ENCODE assay signal across 9 mouse cellular contexts in genomic region chr6:126739326-126740210, GRCm38 (mm10). TPM values are rescaled to one million over a fixed set of nuclear protein-coding genes. Genes with fewer than 3 reads are reported as not detected.
A peak's percentile ranks its signal among the peaks of the same experiment; 100 is the strongest.
DNase-seq lines count a peak whose midpoint lies in the region; ATAC-seq lines count a peak whose summit lies in the region.
"Had no signal": no experiment of that assay in that cellular context is flagged by ENCODE, and none has a peak within 500 bp of the region (broad histone marks: within the 10 kb centered on the region; RNA-seq: fewer than 3 reads in every experiment).

No protein-coding gene starts in this region.

- peak; percentile 49; the same call in 1 of the 2 replicates for ATAC-seq in intestine, embryonic 15.5 days
- ATAC-seq in liver, embryonic 12.5 days, result no peak

- peak; percentile 30 to 37 for DNase-seq in gastrocnemius, postnatal 4 days (ENCODE audit: low spot score in 2 of 2)
- DNase-seq in gastrocnemius, adult 18-20 months (ENCODE audit: low spot score), result no peak
- DNase-seq in Muller cell, postnatal 12 days (ENCODE audit: inconsistent ontology term), result peak; percentile 71
- peak; percentile 42 for DNase-seq in forebrain, embryonic 10.5 days (ENCODE audit: extremely low spot score, low spot score)
- peak; percentile 64 for DNase-seq in right cerebral cortex, postnatal 14 days
- DNase-seq in ovary, adult 18-20 months (ENCODE audit: low spot score), result no peak

- H3K4me2 ChIP-seq in intestine, embryonic 15.5 days (replicated peaks), result peak overlapping the region; percentile 94
- peak overlapping the region; percentile 59 for H3K4me2 ChIP-seq in liver, embryonic 12.5 days

- no peaks in the 10 kb centered on the region for H3K36me3 ChIP-seq in forebrain, embryonic 10.5 days (replicated peaks)
- H3K36me3 ChIP-seq in intestine, embryonic 15.5 days, result no peaks in the 10 kb centered on the region
- H3K36me3 ChIP-seq in liver, embryonic 12.5 days, result no peaks in the 10 kb centered on the region

- WGBS in forebrain, embryonic 10.5 days, result 1% methylated on average over 67 of the region's 67 CpGs
- WGBS in intestine, embryonic 15.5 days, result 1% methylated on average over 67 of the region's 67 CpGs
- 4% methylated on average over 67 of the region's 67 CpGs for WGBS in liver, embryonic 12.5 days (ENCODE audit: insufficient replicate concordance)

- H3K4me1 ChIP-seq in forebrain, embryonic 10.5 days, result peaks cover 22% of the 10 kb centered on the region
- H3K4me1 ChIP-seq in intestine, embryonic 15.5 days (replicated peaks), result peaks cover 15% of the 10 kb centered on the region
- H3K4me1 ChIP-seq in liver, embryonic 12.5 days, result no peaks in the 10 kb centered on the region

- H3K27ac ChIP-seq in forebrain, embryonic 10.5 days, result peak overlapping the region; percentile 77
- no peak overlapping the region for H3K27ac ChIP-seq in intestine, embryonic 15.5 days
- H3K27ac ChIP-seq in liver, embryonic 12.5 days, result no peak overlapping the region

- peaks cover 65% of the 10 kb centered on the region for H3K27me3 ChIP-seq in forebrain, embryonic 10.5 days (ENCODE audit: poor library complexity, severe bottlenecking)
- H3K27me3 ChIP-seq in intestine, embryonic 15.5 days (replicated peaks), result peaks cover 36% of the 10 kb centered on the region
- H3K27me3 ChIP-seq in liver, embryonic 12.5 days (replicated peaks), result peaks cover 60% of the 10 kb centered on the region

- H3K9me3 ChIP-seq in forebrain, embryonic 10.5 days, result no peaks in the 10 kb centered on the region
- H3K9me3 ChIP-seq in intestine, embryonic 15.5 days, result no peaks in the 10 kb centered on the region
- no peaks in the 10 kb centered on the region for H3K9me3 ChIP-seq in liver, embryonic 12.5 days (replicated peaks)

- H3K4me3 ChIP-seq in forebrain, embryonic 10.5 days, result peak overlapping the region; percentile 67
- peak overlapping the region; percentile 48 for H3K4me3 ChIP-seq in intestine, embryonic 15.5 days (replicated peaks)
- peak overlapping the region; percentile 41 for H3K4me3 ChIP-seq in liver, embryonic 12.5 days

- H3K9ac ChIP-seq in intestine, embryonic 15.5 days, result peak overlapping the region; percentile 42
- no peak overlapping the region for H3K9ac ChIP-seq in liver, embryonic 12.5 days

RNA-seq across cellular contexts. Expression of gene Kcna6, which starts 0.9 kb away (rescaled TPM):
- total RNA-seq in gastrocnemius, postnatal 4 days (2021), result 1 to 10 TPM; 5.3 to 5.8 TPM
- total RNA-seq in gastrocnemius, adult 18-20 months (2021), result under 1 TPM; 0.37 to 0.38 TPM
- polyA plus RNA-seq in forebrain, embryonic 10.5 days (2016; fragmentation: Nextera tagmentation; extraction: Ambion mirVana), result 2.9 and 3.4 TPM in 2 replicates
- 2.6 and 2.9 TPM in 2 replicates for polyA plus RNA-seq in intestine, embryonic 15.5 days (2015; fragmentation: Nextera tagmentation; extraction: Ambion mirVana)
- 0.45 and 0.50 TPM in 2 replicates for polyA plus RNA-seq in liver, embryonic 12.5 days (2016; fragmentation: Nextera tagmentation; extraction: Ambion mirVana)
- total RNA-seq: liver, adult 2 months had no signal

Comparison
In these comparisons a context has a peak if more than half of its experiments do, and no peak if none do; other contexts are left out.
1. DNase-seq: peak in gastrocnemius, postnatal 4 days (2 of 2), Muller cell, postnatal 12 days (single experiment), forebrain, embryonic 10.5 days (single experiment) and right cerebral cortex, postnatal 14 days (single experiment); none in gastrocnemius, adult 18-20 months (single experiment) and ovary, adult 18-20 months (single experiment).
2. Peak in every context shown above with its lines, with median percentiles within 50 percentile points of each other: H3K4me3 ChIP-seq.